Mouse (Mus musculus) liver (tissue): Measurements from ENCODE around the gene Anks1b.

ENCODE experiments used
- DNase-seq: peaks from one replicate; pipeline ENCODE4 v3.0.0-alpha.2; 2020; ENCODE audit warnings: mixed read lengths

Anks1b gene

GRCm38 (mm10) chr10:90400382-90400781 is 527.1 kb downstream of the Anks1b start:
- no peak for DNase-seq

DNA sequence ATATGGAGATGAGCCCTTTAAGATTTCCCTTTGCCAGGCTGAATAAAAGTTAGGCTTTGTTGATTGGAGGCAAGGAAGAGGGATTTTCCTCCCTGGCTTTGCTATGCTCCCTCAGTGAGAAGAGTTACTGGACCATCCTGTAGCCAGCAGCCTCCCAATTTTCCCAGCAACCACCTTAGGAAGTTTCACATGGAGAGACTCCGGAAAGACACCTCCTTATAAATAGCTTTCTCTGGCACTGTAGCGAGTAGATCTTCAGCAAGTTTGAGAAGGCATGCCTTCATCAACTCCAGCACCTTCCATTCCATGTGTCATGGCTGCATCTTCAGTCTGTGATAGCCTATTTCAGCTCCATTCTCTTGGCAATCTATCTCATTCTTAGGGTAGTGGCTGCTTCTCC is 535.2 kb downstream of the Anks1b start:
- no peak for DNase-seq

DNA sequence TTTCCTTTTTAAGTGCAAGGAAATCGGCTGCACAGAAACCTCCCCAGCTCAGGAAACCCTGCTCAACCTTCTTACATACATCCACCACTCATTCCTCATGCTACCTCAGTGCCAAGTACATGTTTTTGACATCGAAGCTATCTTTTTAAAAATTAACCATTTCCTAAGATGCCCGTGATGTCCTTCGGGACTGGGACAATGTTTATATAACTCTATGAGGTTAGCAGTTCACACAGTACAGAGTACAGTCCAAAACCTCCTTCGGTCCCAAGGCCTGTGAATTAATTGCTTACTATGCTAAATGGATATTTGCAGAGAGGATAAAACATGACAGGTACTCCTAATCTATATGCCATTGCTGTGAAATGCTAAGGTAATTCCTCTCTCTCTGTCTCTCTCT is 558.2 kb downstream of the Anks1b start:
- DNase-seq: no peak

- no peak for DNase-seq
Observed at GRCm38 (mm10) chr10:90431974-90432373, 558.7 kb downstream of the Anks1b start.

GRCm38 (mm10) chr10:90432479-90432878 is 559.2 kb downstream of the Anks1b start:
- DNase-seq: no peak

- no peak for DNase-seq
Observed at GRCm38 (mm10) chr10:90441036-90441435, 567.7 kb downstream of the Anks1b start.

DNA sequence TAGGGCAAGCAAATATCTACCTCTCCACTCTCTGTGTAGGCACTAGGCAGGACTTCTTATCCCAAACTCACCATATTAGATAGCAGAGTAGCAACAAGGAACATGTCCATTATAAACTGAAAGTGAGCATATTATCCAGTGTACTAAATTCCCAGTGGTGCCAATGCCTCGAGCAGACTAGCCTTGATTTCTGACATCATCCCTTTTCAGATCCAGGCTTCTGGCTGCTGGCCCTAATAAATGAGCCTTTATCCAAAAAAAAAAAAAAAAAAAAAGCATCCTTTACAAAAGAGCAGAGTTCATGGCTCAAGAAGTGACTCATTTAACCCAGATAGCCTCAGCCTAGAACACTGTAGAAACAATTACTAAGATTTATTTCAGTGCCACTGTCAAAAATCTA is 568.3 kb downstream of the Anks1b start:
- DNase-seq: no peak

DNA sequence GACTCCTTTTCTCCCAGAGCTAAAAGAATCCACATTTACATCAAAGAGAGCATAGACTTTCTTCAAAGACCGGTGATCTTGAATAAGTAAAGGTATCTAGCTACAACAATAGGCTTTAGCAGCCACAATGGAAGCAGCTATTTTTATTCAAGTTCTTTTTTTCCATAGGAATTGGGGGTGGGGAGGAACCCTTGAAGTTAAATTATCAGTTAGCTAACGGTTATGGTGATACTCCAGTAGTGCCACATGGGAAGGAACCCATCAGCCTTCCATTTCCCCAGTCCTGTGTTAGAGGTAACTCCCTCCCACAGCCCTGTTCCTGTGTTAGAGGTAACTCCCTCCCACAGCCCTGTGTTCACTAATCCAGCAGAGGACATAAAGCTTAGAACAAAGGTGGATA is 591.6 kb downstream of the Anks1b start:
- no peak for DNase-seq

- no peak for DNase-seq
Observed at GRCm38 (mm10) chr10:90465426-90465825, 592.1 kb downstream of the Anks1b start.

- no peak for DNase-seq
Observed at GRCm38 (mm10) chr10:90467546-90467945, 594.2 kb downstream of the Anks1b start.

DNA sequence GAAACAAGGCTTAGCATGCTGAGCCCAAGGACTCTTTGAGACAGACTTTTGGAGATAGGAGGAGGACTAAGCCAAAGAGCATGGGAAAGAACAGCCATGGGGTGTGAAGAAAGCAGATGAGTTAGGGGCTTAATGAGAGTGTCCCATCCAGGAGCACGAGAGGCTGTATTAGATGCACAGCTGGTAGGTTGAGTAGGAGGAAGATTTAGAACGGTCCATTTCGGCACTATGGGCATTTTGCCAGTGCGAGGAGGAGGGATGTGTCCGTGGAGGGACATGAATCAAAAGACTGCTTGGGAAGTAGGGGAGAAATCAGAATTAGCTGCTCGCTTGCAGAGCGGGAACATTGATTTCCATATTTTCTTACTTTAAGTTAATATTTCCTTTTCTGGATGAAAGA is 620.1 kb downstream of the Anks1b start:
- DNase-seq: no peak

DNA sequence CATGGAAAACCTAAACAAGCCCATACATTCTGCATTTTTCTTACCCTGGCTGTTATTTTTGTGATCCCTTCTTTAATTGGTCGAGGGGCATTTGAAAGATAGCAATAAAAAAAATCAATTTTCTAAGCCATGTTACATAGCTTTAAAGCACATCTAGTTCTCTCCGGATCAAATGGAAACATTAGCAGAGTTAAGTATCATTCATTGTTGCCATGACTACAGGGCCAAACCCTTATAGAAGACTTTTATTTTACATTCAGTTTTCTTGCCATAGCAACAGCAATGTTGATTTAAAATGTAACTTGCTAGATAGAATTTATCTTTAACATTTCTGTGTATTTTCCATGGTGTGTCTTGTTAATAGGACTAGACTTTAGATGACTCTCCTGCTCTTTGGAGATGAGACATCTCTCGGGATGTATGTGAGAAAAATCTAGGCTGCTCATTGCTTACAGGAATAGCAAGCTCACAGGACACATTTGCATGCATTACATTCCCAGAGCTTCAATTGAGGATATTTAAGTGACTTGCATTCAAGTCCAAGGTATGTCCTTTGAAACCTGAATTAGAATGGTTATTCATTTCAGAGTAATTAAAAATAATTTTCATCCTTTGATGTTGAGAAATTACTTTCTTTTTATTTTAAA is 620.8 kb downstream of the Anks1b start:
- DNase-seq: no peak

- DNase-seq: no peak
Observed at GRCm38 (mm10) chr10:90494981-90495516, 621.7 kb downstream of the Anks1b start.

- no peak for DNase-seq
Observed at GRCm38 (mm10) chr10:90507561-90507960, 634.3 kb downstream of the Anks1b start.

DNA sequence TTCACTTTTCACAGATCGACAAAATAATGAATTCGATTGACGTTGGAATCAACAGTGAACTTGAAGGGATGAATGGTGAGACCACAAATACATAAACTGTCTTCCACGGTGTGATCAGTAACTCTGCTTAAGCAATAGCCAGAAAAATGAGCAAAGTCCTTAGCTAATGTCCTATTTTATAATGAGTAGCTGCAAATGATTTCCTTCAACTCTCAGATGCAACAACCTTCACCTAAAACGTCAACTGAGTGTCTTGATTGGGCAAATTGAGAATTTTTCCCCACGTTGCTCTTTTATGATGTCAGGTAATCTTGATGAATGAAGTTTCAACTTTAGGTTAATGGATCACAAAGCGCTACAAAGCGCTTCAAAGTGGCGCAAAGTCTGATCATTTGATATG is 639.5 kb downstream of the Anks1b start:
- DNase-seq: no peak

- no peak for DNase-seq
Observed at GRCm38 (mm10) chr10:90531813-90532212, 658.5 kb downstream of the Anks1b start.

GRCm38 (mm10) chr10:90535370-90535769 is 662.1 kb downstream of the Anks1b start:
- no peak for DNase-seq

GRCm38 (mm10) chr10:90546635-90547034 is 673.3 kb downstream of the Anks1b start:
- no peak for DNase-seq

DNA sequence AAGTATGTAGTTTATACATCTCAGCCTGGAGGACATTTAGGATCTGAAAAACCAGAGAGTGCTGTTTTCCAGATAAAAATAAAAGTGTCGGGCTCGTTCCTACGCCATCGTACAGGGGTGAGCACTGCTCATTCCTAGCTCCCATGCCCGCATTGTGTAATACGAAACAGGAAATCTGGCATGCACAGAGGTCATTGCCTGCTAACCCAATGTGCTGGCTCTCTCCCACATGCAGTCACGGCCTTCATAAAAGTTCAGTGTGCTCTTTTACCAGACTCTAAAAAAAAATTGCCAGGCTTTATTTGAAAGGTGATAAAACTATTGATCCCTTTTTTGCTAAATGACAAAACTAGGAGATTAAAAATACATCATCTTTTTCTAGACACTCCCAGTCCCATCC is 689.6 kb downstream of the Anks1b start:
- no peak for DNase-seq

DNA sequence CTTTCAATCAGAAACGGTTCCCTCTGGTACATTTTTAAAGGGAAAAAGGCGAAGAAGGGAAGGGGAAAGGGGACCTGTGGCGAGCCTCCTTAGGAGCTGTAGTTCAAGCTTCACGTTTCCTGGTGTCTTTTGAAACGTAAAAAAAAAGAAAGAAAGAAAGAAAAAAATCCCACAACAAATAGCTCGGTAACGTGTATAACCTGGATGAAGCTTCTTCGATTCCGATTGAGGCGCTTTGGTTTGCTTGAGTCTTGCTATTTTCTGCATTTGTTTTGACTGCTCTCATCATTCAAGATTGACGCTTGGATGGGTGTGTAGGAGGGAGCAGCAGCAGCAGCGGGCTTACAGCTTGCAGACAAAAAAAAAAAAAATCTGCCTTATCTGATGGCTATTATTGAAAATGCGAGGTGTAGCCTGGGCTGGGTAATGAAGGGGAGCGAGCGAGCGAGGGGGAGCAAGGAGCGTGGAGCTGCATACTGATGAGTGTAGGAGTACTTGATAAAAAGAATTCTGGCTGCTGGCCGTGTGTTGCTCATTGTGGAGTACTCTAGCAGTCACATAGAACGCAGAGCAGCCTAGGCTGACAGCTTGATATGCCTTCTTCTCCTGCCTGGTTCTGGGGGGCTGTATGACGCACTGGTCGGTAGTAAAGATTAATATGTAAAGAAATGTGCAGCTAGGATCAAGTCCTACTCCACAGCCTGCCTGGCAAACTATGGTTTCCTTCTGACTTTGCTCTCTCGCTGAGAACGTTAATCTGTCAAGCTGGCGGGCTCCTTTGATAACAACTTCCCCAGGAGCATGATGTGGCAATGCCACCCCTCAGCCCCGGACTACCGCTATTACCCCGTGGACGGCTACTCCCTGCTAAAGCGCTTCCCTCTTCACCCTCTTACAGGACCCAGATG is 703.1 kb downstream of the Anks1b start:
- DNase-seq: peak; percentile 4

- no peak for DNase-seq
Observed at GRCm38 (mm10) chr10:90577099-90577461, 703.8 kb downstream of the Anks1b start.

GRCm38 (mm10) chr10:90577777-90578176 is 704.5 kb downstream of the Anks1b start:
- DNase-seq: no peak

- DNase-seq: no peak
Observed at GRCm38 (mm10) chr10:90579970-90580369, 706.7 kb downstream of the Anks1b start.

- no peak for DNase-seq
Observed at GRCm38 (mm10) chr10:90584052-90584451, 710.7 kb downstream of the Anks1b start.
